Mouse (Mus musculus): Measurements from ENCODE around the gene Pou6f1.
A peak's percentile ranks its signal among the peaks of the same experiment; 100 is the strongest.
"Not testable (repeated sequence)": the region's sequence is repeated elsewhere in the genome, so short reads cannot be mapped to it uniquely, and the experiment has no call there.

The Pou6f1 gene

DNA sequence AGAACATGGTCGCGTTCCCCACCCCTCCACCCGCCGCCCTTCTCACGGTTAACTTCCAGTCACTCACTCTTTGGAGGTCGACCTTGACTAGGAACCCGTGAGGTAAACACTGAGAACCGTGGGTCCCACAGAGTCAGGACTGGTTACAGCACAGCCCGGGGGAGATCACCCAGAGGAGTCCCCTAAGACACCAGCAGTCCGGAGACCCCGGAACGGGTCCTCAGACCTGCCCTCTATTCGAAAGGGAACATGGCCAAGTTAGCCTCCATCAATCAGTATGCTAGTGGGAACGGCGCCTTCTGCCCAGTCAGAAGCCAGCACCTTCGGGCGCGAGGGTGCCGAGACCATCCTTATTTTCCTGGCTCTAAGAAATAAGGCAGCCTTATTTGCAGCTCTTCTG, 16.4 kb upstream of the Pou6f1 start:
- DNase-seq: no peak

DNA sequence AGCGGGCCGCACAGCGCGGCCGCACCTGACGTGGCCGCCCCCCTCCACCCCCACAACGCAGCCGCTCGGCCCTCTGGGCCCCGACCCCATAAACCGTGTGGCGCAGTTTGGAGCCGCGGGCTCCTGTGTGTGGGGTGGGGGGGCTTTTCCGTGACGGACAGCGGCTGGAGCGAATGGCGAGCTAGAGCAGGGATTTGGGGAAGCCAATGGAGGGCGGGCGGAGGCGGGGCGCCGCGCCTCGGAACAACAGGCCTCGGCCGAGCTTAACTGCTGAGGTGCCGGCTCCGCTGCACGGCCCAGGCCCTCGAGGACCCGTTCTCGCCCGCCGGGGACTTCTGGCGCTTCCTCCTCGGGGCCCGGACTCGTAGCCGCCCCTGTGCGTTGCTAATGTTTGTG, 16.0 kb upstream of the Pou6f1 start:
- DNase-seq: peak; percentile 94

DNA sequence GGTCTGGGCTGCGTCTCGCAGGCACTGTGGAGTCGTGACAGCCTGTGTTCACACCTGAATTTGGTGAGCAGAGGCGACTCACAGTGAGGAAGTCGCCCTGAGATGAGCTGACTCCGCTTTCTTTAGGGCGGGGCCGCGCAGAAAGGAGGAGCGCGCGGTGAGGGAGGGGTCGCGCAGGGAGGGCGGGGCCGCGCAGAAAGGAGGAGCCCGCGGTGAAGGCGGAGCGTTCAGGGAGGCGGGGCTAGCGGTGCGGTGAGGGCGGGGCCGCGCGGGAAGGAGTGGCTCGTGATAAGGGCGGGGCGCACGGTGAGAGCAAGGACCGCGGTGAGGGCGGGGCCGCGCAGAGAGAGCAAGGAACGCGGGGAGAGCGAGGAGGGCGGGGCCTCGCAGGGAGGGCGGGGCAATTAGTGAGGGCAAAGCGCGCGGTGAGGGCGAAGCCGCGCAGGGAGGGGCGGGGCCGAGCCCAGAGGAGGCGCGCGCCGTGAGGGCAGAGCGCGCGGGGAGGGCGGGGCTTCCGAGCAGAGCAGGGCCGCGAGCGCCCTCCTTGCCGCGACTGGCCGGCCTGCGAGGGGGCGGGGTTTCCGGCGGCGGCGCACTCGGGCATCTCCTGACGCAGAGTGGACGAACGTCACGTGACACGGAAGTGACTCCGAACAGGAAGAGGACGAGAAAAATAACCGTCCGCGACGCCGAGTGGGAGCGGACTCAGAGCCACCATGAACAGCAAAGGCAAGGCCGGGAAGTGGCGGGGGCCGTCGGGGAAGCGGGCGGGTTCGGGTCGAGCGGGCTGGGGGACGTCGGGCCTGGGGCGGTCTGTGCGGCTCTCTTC, 15.4 kb upstream of the Pou6f1 start, which contains the start of gene Dazap2:
Gene Dazap2, plus strand, starts transcription at position 354 of the 829 bp plus-strand sequence.
- peak; percentile 98 for DNase-seq

DNA sequence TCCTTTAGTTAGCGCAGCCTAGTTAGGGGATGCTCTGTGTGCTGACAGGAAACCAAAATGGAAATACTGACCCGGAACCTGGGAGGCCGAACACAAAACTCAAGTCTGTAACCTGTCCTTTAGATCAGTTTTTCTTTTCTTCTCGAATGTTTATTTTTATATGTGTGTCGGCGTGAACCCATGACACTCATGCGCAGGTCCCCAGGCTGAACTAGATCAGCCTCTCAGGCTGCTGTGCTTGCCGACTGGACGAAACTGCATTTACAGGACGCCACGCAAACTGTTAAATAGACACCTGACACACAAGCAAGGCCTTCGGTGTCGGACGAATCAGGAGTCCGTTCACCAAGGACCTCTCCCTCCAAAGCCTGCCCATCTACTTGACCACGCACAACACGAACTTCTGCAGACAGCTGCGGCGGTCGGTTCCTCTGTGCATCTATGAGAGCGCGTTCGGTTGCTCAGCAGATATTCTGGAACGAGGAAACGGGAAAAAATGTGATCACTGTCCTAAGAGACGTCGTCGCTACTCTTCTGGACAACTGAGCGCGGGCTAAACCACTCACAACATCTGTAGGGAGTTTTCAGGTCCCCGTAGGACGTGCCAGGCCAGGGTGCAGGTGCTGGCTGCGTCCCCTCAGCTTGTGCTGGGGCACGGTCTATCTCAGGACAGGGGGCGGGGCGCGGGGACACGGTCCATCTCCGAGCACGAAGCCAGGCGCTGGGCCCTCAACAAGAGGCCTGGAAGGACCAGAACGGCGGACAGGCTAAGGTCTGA, 14.6 kb upstream of the Pou6f1 start:
- no peak for DNase-seq

DNA sequence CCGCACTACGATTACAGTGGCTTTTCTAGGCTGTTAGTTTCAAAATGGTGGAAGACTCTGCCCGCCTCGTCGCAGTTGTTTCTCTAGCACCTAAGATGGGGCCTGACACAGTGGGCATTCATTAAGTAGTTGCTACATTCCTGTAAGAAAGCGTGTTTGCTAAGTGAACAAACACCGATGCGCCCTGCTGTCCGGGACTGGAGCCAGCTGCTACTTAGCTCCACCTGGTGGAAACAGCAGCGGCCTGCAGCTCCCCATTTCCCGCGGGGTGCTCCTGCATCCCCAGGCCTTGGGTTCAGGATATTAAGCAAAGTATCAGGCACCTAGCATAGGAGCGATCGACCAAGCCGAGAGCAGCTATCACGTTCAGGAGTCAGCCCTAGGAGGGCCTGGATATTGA, 13.8 kb upstream of the Pou6f1 start:
- peak; percentile 87 for DNase-seq

DNA sequence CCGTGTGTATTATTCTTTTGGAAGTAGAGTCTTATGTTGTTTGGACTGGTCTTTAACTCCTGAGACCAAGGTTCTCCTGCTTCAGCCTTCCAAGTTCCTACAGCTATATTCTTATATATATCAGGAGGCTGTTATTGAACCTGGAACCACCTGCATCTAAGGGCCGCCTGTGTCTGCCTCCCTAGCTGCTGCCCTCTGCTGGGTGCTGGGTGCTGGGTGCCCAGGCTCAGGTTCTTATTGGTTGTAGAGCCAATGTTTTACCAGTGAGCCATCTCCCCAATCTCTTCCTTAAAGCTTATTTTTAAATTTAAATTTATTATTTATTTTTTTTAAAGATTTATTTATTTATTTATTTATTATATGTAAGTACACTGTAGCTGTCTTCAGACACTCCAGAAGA, 12.6 kb upstream of the Pou6f1 start:
- DNase-seq: peak; percentile 43

DNA sequence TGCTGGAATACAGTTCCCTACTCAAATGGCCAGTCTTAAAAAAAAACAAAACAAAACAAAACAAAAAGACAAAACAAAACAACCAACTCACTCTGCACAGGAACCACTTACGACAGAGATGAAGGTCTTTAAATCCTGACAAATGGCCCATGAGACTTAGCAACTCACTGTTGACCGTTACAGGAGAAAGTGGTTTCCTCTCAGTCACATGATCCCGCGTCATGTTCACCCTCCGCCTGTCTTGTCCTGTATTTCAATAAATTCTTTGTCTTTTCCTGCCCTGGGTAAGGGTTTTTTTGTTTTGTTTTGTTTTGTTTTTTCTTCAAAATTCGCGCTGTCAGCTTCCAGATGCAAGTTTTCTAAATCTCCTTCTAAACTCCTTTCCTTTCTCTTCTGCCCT, 12.2 kb upstream of the Pou6f1 start:
- no peak for DNase-seq

DNA sequence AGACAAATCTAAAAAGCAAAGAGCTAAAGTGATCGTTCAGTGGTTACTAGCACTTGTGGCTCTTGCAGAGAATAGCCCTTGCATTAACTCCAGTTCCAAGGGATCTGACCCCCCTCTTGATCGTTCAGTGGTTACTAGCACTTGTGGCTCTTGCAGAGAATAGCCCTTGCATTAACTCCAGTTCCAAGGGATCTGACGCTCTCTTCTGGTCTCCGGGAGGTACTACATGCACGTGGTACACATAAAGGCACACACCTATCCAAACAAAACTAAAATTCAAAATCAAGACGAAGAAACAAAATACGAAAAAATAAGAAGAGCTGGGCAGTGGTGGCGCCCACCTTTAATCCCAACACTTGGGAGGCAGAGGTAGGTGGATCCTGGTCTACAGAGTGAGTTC, 6.9 kb upstream of the Pou6f1 start:
- DNase-seq: not testable (repeated sequence)

DNA sequence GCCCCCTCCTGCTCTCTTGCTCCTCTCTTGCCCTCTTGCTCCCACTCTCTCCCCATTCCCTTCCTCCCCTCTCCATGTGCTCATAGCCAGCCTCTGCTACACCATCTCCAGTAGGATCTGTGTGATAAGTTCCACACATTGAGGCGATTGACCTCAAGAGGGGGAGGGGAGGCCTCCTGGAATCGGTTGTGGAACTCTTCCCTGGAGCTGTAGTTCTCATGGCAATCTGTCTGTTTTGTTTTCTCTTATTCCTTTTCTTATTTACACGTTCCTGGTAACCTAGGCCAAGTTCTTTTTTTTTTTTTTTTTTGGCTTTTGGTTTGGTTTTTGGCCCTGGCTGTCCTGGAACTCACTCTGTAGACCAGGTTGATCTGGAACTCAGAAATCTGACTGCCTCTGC, 1.9 kb upstream of the Pou6f1 start:
- DNase-seq: no peak

DNA sequence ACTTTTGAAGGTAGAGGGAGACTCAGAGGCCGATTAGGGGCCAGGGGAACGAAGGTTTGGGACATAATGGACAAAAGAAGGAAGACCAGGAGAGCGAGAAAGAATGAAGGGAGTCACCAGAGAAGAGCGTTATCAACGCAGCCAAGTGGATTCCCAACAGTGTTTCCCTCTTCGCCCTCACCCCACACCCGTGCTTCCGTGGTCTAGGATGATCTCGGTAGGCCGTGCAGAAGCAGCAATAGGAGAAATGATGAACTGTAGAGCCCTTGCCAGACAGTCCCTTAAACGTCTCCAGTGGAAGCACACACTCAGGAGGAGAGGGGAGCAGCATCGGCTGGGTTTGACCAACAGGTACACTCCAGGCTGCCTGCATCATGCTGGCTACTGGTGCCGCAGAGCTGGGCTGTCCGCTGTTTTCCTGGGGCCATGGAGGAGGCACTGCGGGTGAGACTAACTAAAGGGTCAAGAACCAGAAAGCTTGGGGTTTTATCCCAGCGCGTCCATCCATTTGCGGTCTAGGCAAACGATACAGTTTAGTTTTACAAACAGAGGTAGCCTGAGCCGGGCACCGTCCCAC, 1.0 kb upstream of the Pou6f1 start:
- no peak for DNase-seq

DNA sequence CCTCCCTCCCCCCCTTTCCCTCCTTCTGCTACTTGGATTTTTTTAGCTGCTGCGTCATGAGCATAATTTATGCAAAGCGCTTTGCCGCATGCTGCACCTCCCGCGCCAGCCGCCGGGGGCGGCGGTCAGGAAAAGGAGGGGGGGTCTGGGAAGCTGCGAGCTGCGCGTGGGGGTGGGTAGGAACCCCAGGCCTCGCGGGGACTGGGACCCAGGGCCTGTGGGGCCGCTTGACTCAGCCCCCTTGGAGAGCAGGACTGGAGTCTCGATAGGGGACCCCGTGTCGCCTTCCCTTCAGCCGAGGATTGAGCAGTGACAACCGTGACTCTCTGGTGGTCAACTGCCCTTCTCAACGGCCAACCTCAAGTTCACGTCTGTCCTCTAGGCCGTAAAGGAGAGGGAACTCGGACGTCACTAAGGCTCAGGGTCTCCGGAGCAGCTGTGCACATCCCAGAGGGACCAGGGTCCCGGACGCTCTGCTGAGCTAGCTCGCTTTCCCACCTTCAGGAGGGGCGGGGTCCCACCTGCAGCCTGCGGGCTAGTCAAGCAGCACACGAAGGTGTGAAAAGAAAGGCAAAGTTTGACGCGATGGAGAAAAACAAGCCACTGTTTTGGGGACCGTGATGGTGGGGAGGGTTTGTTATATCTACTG, 387 bp upstream of the Pou6f1 start:
- DNase-seq: peak; percentile 93

DNA sequence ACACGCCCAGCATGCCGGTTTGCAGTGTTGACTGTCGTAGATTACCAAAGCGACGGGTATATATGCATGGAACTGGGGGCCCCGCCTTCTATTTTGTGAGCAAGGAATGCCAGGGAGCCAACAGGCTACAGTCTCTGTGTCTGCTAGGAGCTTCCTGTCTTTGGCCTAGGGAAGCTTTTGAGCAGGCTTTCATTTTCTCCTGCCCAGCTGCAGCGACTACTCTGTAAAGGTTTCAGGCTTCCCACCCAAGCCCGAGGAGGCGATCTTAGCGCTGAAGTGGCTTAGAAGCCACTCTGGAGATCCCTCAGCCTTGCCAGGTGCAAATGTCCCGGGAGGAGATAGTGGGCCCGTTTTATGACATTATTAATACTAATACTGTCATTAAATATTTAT, 905 bp downstream of the Pou6f1 start:
- DNase-seq: peak; percentile 85

DNA sequence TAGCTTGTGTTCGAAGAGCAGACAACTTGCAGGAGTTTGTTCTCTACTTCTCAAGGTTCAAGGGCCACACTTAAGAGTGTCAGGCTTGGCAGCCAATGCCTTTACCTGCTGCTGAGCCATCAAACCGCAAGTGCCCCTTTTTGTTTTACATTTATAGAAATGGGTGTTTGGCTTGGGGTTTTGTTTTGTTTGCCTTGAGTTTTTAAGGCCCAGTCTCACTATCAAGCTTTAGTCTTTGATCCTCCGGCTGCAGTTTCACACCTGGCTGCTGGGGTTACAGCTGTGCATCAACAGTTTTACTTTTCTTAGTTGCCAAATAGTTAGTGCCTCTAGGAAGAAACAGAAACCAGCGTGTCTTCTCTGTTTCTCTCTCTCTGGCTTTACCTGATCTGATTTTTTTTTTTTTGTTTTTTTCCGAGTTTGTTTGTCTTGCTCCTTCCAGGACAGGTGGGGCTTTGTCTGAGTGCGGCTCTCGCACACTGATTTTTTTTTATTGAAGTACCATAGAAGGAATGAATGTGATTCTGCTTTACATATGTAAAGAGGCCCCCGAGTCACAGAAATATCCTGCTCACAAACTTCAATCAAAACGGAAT, 1.4 kb downstream of the Pou6f1 start:
- DNase-seq: peak; percentile 52

DNA sequence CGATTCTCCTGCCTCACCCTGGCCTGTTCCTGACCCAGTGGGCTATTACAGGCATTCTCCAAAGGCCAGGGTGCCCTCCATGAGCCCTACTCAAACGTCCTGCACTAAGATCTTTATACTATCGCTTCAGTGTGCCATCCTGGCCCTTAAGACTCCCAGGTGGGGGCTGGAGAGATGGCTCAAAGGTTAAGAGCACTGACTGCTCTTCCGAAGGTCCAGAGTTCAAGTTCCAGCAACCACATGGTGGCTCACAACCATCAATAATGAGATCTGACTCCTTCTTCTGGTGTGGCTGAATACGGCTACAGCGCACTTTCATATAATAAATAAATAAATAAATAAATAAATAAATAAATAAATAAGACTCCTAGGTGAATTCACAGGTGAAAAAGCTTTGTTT, 7.0 kb downstream of the Pou6f1 start:
- no peak for DNase-seq

DNA sequence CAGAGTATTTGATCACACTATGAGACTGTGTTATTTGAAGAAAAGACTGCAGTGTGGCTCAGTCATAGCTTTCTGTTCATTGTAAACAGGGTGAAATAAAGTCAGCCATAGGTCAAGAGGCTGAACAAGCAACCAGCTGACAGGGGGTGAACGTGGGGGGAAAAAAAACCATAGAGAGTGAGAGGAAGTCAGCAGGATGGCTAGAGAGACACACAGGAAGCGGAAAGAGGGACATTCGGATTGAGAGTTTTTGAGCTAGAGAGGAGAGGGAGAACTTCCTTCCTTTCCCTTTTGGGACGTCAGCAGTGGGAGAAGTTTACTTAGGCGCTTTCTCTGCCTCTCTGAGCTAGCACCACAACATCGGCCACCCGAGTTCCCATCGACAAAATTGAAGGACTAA, 9.3 kb downstream of the Pou6f1 start:
- DNase-seq: peak; percentile 58

DNA sequence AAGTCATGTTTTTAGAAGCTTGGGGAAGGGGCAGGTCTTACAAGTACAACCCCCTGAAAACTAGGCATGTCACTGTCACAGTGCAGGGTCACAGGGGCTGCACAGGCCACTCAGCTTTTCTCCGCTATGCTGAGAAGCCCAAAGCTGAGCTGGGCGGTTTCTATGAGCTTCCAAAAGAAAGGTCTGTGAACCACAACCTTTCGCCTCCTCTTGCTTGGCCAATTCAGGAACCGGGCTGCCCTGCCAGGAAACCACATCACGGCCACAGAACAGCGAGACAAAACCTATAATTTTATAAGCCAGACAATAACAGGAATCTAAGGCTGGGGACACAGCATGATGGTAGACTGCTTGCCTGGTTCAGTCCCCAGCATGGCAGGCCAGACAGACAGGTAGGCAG, 11.5 kb downstream of the Pou6f1 start:
- no peak for DNase-seq

DNA sequence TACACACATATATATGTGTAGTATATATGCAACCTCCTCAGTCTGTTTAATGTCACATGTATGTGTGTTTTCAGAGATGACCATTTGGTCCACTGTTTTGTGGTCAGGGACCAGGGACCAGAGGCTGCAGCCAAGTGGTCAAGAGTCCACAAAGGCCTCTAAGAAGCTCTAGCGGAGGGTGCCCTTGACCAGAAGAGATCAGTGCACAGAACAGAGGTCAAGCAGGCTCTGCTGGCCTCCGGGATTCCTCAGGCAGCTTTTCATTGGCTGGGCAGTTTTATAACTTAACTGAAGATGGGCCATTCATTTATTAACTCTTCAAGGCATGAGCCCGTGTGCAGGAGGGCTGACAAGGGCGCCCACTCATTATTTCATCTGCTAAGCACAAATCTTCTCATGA, 12.6 kb downstream of the Pou6f1 start:
- no peak for DNase-seq

DNA sequence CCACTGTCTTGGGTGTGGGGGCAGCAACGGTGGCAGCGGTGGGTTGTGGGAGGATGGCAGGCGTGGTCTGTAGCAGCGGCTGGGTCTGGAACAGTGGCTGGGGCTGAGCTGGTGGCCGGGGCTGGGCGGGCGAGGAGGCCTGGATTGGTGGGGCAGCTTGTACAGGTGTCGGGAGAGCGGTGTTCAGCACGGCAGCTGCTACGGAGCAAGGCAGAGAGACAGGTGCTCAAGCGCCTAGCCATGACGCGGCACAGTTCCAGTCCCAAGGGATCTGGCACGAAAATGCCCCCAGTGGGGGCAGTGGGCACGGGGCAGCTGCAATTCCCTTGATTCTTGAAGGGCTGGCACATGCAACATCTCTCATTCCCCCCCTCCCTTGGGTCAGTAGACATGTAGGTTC, 13.9 kb downstream of the Pou6f1 start:
- no peak for DNase-seq

DNA sequence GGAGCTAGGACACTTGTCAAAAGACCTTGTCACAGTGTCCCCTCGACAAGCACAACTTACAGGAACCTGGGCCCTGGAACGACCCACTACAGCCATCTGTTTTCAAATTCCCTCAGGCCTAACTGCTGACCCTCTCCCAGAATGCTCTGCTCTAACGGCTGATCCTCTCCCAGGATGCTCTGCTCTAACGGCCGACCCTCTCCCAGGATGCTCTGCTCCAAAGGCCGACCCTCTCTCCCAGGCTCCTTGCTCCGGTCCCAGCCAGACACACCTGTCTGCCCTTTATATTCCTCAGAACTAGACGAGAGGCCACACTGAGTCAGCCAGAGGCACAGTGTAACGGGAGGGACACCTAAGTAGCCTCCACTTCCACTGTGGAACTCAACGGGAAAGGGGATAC, 19.7 kb downstream of the Pou6f1 start:
- DNase-seq: no peak

DNA sequence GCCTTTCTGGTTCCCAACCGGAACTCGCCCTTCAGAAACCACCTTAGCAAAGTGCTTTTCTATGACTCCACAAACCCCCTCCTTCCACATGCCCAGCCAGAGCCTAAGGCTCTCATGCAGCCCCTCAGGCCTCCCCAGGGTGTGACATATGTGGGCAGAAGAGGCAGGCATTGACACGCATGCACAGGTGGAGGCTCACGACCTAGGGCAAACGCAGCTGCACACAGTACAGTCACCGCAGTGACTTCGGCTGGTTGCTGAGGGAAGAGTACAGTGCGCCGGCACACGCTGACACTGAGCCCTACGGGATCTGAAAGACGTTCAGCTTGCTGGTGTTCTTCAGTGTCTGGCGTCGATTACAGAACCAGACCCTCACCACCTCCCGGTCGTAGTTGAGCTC, 21.8 kb downstream of the Pou6f1 start:
- DNase-seq: no peak

DNA sequence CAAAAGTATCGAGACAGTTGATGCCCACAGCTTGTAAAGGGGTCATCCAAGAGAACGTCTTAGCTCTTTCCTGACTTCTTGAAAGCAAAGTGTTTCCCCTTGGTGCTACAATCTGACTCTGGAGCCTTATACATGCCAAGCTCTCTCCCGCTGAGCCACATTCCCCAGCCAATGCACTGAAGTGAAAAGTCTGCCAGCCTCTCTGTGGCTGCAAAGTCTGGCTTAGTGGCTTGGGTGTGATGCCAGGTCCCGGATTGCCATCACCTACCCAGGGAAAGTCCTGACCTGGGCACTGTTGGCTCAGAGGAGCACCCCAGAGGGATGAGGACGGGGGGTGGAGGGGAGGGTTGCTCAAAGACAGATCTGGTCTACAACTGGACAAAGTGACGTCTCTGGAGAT, 23.0 kb downstream of the Pou6f1 start:
- DNase-seq: no peak

DNA sequence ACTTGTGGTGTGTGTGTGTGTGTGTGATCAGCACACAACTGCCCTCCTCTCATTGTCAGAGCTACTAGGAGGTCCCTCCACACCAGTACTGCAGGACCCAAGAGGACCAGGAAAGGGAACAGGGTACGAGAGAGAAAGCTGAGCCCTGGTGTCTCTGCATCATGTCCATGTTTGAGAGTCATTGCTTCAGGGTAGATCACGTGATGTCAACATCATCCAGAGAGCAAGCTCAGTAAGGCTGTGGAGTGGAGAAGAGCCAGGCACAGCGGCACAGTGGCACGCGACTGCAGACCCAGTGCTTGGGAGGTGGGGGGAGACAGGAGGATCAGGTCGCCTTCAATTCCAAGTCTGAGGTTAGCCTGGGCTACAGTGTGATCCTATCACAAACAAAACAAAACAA, 23.4 kb downstream of the Pou6f1 start:
- no peak for DNase-seq

DNA sequence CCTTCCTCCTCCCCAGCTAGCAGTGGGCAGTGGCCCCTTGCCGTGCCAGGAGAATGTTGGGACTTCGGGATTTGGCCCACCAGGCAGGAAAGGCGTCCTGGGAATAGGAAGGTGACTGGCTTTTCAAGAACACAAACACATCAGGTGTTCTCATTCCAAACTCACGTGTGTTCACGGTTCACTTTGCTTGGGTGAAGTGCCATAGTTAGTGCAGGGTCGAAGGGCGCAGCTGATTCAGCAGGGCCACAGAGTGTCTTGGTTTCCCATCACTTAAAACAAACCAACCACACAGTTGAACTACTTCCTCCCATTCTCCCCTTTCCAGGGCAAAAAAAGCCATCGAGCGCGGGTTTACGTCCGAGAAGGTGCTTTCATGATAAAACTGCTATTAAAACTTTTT, 24.4 kb downstream of the Pou6f1 start:
- no peak for DNase-seq

Measured in lung, postnatal 10 days (tissue).